Mouse (Mus musculus) layer of hippocampus, adult 18-20 months (tissue): ENCODE data around the gene Sptb. TPM values are rescaled to one million over a fixed set of nuclear protein-coding genes. Genes with fewer than 3 reads are reported as not detected.

Experiments used
- DNase-seq, 2 experiments: peaks; one replicate each; pipeline ENCODE4 v3.0.0; 2022; ENCODE audit warnings: low spot score in 2 of 2
- total RNA-seq, 2 experiments: library from RNA; stranded (reverse); gene quantifications; 2 replicates each; pipeline ENCODE4 v1.2.3; 2021

Sptb gene
- total RNA-seq, 2 experiments from 2014 or later, result 138 to 141 TPM

GRCm38 (mm10) chr12:76675364-76675763, 35.0 kb downstream of the Sptb start:
- DNase-seq, result no peak

GRCm38 (mm10) chr12:76673794-76674222, 36.5 kb downstream of the Sptb start:
- DNase-seq, result no peak

GRCm38 (mm10) chr12:76672008-76672407, 38.3 kb downstream of the Sptb start:
- DNase-seq, result no peak

GRCm38 (mm10) chr12:76670533-76671086, 39.7 kb downstream of the Sptb start:
- peak; percentile 42 to 57 for DNase-seq

- DNase-seq, result no peak
Measured at GRCm38 (mm10) chr12:76669956-76670530, 40.3 kb downstream of the Sptb start.

- no peak for DNase-seq
Measured at GRCm38 (mm10) chr12:76668654-76669419, 41.5 kb downstream of the Sptb start.

- DNase-seq, result no peak
Measured at GRCm38 (mm10) chr12:76651788-76652345, 58.5 kb downstream of the Sptb start.

GRCm38 (mm10) chr12:76649708-76650687, 60.3 kb downstream of the Sptb start:
- DNase-seq, result peak in 1 of 2 experiments; percentile 71

- DNase-seq, result no peak
Measured at GRCm38 (mm10) chr12:76645222-76646110, 64.9 kb downstream of the Sptb start.

GRCm38 (mm10) chr12:76643679-76644078, 66.7 kb downstream of the Sptb start:
- DNase-seq, result peak; percentile 30 to 64

GRCm38 (mm10) chr12:76642616-76643015, 67.7 kb downstream of the Sptb start:
- DNase-seq, result no peak

- DNase-seq, result no peak
Measured at GRCm38 (mm10) chr12:76640620-76641019, 69.7 kb downstream of the Sptb start.

- DNase-seq, result peak in 1 of 2 experiments; percentile 57
Measured at GRCm38 (mm10) chr12:76634899-76635693, 75.3 kb downstream of the Sptb start.

- peak; percentile 63 to 82 for DNase-seq
Measured at GRCm38 (mm10) chr12:76623374-76623773, 87.0 kb downstream of the Sptb start.

GRCm38 (mm10) chr12:76619847-76620246, 90.5 kb downstream of the Sptb start:
- DNase-seq, result no peak

- DNase-seq, result no peak
Measured at GRCm38 (mm10) chr12:76618175-76618574, 92.2 kb downstream of the Sptb start.

GRCm38 (mm10) chr12:76615580-76615937, 94.8 kb downstream of the Sptb start:
- no peak for DNase-seq

GRCm38 (mm10) chr12:76614868-76615579, 95.3 kb downstream of the Sptb start:
- DNase-seq, result no peak
